Mouse (Mus musculus): ENCODE data around the gene Ubl5.
"Not testable (repeated sequence)": the region's sequence is repeated elsewhere in the genome, so short reads cannot be mapped to it uniquely, and the experiment has no call there.

Ubl5 gene

DNA sequence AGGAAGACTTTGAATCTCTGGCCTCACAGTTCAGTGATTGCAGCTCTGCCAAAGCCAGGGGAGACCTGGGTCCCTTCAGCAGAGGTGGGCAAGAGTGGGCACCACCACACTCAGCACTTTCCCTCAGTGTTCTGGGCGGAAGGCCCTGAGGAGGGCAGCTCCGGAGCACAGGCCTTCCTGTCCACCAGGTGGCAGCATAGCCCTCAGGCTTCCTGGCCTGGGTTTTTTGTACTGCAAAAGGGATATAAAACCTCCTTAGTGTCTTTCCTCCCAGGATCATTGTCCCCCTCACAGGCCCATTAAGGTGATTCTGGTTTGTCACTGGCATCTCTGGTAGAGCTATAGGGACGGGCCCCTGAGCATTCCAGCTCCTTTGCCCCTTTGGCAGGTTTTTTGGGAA lies 19.6 kb downstream of the Ubl5 start:
- peak; percentile 86 for DNase-seq

DNA sequence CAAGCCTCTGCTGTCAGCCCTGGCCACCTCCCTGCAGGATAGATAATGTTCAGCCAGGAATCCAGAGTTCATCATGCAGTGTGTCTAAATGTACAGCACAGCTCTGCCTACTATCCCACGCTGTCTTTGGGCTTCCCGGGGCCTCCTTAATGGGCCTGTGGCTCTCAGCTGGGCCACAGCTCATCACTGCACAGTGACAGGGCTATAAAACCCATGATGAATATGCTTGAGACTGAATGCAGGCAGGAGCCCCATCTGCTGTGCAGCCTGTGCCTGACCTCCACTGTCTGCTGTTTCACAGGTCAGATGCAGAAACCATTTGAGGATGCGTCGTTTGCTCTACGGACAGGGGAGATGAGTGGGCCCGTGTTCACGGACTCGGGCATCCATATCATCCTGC lies 20.2 kb downstream of the Ubl5 start:
- DNase-seq = no peak

DNA sequence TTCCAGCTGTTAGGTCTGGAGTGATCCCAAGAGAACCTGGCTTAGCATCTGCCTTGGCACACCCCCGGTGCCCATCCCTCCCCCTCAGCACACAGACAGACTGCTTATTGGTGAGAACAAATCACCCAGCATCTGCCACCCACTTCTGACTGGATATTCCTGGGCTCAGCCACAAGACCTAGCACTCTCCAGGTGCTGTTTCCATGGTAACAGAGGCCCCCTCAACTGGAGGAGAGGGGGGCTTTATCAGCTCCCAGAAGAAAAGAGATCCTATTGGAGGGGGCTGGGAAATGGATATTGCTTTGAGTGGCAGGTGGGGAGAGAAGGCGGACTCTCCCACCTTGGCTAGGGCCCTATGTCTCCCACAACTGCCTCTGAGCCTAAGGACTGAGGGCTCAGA lies 21.3 kb downstream of the Ubl5 start:
- DNase-seq = no peak

DNA sequence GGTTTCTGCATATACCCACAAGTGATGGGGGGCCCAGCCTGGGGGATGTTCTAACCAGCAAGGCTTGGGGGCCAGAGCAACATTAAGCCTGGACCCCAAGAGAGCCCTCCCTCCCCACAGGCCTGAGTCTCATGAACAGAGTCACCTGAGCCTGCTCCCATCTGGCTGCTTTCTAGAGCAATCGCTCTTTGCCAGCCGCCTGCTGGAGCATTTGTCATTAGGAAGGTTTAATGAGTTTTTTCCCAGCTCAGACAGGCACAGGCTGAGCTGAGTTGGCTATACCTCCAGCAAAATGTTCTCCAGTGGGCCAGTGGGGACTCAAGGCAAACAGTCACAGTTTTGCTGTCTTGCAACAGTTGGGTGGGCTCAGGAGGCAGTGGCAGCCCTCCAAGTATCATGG lies 21.7 kb downstream of the Ubl5 start:
- DNase-seq = no peak

DNA sequence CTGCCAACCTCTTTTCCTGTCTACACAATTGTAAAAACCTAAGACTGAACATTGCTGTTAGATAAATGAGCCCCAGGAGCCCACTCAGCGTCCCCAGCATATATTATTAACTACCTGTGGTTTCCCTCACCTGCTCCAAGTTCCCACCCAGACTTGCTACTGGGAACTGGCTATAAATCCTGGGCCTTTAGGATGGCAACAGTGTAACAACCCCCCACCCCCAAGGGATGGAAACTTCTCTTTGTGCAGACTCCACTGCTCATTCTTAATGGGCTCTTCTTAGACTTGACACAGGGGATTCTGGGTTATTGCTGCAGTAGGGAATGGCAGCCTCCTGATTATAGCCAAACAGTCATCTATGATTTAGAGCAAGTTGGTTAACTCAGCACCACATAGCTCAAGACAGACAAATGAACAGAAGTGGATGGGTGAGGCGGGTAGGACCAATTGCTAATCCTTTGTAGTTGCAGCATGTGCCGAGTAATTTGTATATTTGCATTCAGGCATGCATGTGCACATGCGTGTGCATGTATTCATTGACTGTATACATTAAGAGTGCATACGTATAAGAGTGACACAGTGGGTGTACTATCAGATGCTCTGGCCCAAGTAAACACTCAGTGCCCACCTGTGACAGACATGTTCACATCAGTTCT lies 22.4 kb downstream of the Ubl5 start:
- no peak for DNase-seq

DNA sequence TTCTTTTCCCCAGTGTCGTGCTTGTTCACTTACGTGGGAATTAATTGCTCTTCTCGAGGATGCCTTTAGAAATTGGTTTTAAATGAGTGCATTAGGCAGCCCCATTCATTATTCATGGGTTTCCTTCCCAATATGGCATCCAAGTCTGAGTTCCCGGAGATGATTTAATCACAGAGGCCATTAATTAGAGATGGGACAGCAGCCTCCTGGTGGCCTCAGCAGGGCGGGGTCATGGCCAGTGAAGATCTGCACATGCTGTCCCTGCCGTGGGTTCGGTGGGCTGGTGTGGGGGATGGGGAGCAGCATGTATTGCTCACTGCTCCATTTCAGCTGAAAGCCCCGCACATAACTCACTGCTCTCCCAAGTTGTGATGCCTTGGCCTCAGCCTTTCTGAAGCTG lies 23.2 kb downstream of the Ubl5 start:
- DNase-seq = no peak

DNA sequence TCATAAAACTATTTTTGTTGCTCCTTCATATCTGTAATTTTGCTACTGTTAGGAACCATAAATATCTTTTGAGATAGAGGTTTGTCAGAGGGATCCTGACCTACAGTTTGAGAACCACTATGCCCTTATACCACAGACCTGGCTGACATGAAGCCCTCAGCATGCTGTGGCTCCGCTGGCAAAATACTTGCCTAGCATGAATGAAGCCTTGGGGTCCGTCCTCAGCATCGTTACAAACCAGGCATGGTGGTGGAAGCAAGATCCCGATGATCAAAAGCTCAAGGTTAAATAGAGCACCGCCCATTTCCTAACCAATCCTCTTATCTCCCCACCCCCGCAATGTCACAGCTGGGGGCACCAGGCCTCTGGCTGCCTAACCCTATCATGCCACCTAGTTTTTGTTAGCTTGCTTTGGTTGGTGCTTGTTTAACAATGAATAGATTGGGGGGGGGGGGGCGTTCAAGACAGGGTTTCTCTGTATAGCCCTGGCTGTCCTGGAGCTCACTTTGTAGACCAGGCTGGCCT lies 23.9 kb downstream of the Ubl5 start:
- DNase-seq = no peak

DNA sequence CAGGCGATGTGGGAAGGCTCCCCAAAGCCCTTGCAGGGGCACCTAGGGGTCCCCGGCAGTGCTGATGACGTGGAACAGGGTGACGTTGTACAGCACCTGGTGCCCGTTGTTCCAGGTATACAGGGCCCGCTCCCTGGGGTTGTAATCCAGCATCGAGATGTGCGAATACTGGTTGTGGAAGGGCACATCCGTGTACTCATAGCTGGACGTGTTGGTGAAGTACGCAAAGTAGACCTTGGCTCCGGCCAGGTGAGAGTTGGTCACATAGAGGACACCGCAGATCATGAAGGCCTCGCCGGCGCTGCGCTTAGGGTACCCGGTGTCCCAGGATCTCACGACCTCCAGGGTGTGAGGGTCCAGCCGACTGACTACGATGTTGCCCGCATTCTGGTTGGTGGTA lies 25.4 kb downstream of the Ubl5 start:
- no peak for DNase-seq

DNA sequence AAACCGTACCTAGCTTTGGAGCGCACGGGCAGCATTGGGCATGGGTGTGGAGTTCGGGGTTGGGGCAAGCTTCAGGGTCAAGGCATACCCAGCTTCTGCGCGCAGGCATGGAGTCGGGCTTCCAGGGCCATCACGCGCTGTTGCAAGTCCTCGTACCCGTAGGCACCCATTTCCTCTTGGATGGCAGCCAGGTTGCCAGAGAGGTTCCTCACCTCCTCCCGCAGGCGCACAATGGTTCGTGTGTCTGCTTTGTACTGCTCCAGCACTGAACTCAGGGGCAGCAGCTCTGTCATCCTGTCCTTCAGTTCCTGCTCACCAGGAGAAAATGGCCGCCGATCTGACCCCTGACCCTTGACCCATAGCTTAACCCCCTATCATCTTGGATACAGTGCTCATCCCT lies 29.4 kb downstream of the Ubl5 start:
- no peak for DNase-seq

DNA sequence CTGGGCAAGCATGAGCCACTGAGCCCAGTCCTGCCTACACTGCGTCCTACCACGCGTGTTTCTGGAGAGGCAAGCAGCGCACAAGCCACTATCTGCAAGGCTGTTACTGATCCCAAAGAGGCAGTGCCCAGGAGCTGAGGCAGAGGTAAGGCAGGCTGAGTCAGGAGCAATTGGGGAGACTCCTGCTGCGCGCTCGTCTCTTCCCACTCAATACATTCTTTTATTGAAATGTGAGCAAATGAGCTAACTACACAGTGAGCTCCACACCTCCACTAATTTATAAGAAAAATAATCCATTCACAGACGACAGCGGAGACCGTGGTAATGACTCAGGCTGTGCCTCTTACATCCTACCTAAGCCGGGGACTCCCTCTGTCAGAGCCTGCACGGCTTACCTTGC lies 35.2 kb downstream of the Ubl5 start:
- no peak for DNase-seq

DNA sequence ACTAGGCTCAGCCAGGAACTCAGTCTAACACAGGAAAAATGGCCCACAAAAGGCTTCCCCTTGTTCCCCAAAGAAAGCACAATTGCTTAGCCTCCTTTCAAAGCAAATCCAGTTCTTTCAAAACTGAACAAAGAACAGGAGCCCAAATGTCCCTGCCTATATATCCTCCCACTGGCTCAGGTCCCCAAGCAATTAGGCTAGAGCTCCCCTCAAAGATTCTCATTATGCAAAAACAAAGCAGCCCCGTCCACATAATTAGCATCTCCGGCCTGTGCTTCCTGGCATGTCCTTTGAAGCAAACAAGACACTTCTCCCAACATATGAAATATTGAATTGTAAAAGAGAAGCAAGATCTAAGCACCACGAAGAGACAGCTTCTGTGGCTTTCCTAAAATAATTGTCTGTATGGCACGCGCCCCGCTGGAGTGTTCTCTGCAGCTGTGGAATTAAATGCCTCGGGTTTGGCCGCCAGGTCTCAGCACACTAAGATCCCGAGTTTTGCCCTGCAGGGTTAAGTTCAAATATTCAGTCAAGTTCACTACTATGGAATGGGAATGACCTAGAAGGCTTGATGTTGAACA lies 37.8 kb downstream of the Ubl5 start:
- DNase-seq = no peak

DNA sequence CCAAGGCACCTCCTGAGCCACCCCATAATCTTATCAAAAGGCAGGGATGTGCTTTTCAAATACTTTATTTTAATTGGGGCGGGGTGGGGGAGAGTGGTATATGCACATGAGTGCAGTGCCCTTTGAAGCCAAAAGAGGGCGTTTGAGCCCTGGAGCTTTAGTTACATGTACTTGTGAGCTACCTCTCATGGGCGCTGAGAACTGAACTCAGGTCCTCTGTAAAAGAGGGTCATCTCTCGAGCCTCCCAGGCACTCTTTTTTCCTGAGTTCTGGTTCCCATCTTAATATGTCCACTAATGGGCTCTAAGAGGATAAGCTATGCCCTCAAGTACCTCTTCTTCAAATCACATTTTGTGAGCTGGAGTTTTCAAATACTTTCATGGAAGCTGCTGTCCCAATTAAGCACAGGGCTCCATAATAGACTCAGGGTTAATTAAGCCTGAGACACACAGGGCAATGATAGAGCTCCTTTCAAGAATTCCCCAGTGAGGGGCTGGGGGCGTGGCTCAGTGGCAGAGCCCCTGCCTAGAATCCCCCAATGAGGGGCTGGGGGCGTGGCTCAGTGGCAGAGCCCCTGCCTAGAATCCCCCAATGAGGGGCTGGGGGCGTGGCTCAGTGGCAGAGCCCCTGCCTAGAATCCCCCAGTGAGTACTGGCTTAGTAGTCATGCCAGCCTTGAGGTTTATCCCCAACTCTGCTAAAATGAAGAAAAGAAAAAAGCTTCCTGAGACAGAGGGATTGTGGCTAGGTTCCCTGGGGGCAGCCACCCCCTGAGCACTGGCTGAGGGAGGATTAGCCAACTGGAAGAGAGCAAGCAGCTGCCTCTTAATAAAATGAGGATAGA lies 39.1 kb downstream of the Ubl5 start:
- DNase-seq = no peak

DNA sequence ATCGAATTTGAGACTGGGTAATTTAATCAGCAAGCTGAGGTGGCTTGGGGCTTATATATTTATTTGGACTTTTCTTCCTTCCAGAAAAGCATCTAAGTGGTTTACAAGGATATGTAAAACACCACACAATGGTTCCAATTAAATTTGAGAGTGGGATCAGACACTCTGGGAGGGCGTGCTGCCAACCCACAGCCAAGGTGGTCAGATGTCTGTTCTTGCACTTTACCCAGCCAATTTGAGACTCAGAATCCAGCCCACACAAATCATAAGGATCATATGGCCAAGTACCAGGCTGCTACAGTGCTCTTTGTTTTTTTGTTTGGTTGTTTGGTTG lies 39.7 kb downstream of the Ubl5 start:
- DNase-seq = no peak

DNA sequence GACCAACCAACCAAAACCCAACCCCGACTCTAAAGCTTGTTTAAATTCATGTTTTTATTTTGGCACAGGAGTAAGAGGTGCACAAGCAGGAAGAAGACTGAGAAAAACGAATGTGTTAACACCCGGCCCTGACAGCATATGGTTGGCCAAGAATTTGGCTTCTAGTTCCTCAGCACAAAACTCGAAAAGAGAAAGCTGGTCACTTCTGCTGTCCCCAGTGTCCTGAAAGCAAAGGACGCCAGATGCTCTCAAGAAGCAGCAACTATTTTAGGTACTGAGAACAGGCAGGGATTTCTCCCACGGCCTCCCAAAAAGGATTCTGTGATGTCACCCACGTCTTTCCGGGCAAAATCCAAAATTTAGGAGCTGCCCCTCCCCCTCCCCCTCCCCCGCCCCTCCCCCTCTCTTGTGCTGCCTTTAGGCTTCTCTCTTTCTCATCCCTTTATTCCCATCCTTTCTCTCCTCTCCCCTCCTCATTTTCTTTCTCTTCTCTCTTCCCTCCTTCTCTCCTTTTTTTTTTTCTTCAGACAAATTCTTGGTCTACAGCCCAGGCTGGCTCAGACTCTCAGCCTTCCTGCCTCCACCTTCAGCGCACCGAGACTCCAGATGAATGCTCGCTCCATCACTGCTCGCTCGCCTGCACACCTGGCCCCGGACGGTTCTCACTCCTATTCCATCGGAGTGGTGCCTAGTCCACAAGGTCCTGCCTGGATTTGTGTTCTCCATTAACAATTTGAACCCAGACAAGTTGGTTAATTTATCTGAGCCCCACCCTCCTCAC lies 42.6 kb downstream of the Ubl5 start:
- no peak for DNase-seq

DNA sequence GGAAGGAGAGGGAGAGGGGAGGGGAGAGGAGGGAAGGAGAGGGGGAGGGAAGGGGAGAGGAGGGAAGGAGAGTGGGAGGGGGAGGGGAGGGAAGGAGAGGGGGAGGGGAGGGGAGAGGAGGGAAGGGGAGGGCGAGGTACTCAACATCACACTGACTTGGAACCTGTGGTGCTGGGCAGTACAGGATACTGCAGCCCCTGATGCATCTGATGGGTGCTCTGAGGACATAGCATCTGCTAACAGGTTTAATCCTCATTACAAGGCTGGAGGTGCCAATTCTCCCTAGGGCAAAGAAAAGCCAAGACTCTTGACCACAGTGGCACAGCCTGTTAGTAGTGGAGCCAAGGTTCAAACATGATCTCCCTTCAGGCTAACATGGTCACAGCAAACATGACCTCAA lies 46.7 kb downstream of the Ubl5 start:
- DNase-seq = no peak

DNA sequence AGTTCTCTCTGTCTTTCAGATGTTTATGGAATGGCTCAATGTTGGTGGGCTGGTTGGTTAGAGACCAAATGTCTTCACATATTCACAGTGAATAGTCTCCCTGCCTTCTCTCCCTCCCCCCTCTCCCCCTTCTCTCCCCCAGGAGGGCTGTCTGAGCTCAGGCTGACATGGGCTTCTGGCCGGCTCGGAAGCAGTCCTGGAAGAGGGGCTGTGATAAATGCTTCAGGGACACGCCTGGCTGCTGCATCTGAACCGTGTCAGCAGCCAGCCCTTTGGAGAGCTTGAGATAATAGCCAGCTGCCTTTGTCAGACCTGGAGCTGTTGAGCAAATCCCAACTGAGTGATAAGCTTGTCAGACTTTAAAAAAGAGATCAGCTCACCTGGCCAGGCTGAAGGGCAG lies 47.2 kb downstream of the Ubl5 start:
- no peak for DNase-seq

DNA sequence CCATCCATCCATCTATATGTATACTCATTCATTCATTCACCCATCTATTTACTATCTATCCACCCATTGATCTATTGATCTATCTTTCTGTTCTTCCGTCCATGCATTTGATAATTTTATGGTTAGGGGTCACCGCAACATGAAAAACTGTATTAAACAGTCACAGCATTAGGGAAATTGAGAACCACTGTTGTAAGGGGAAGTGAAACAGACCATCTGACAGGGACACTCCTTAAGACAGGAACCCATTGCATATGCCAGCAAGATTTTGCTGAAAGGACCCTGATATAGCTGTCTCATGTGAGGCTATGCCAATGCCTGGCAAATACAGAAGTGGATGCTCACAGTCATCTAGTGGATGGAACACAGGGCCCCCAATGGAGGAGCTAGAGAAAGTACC lies 47.8 kb downstream of the Ubl5 start:
- DNase-seq = not testable (repeated sequence)

DNA sequence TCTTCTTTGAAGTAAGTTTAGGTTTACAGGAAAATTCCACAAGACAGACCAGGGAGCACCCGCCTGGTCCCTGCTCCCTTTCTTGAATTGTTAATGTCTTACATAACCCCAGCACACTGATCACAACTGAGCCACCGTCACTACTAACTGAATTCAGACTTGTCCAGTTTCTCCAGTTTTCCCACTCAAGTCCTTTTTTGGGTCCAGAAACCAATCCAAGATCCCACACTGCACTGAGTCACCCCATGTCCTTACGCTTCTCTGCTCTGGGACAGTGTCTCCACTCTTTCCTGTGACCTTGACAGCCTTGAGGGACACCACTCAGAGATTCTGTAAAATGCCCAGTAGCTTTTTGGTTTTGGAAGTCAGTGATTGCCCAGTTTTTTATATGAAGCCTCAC lies 50.2 kb downstream of the Ubl5 start:
- DNase-seq = no peak

DNA sequence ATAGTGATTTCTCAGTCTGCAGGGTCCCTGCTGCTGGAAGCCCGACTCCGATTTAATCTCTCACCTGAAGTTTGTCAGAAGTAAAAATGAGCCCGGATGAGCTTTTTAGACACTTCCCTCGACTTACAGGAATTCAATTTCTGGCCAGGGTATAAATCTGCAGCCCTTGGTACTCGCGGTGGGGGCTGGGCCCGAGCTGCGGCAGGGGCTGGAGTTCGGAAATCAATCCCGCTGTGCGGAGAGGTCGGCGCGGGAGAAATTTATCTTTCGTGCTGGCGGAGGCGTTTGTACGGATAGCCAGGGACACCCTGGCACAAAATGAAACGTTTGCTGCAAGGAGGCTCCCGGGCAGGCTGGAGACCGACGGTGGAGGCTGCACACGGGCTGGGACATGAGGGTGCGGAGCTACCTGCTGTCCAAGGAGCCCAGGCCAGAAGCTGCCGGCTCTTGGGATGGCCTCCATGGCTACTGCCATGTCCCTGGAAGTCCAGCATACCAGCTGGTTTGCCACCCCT lies 52.1 kb downstream of the Ubl5 start:
- DNase-seq = no peak

DNA sequence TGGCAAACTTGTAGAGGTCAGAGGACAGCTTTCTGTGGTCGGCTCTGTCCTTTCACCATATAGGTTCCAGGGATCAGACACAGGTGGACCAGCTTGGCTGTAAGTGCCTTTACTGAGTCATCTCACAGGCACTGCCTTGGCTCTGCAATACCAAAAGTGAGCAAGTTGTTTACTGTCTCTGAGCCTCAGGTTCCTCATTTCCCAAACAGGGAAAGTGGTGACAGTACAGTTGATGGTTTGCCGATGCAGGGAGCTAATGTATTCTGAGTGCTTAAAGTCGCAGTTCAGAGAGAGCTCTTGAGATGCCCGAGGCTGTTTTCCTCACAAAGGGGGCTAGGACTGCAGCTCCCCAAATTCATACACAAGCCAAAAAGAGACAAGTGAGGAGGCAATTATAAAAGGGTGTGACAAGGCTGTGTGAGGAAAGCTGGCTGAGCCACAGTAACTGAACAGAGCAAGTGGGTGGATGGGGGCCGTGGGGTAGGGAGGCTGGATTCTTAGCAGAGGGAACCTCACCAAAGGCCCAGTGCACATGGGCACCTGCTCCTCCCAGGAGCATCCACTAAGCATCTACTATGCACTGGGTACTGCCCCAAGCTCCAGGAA lies 53.5 kb downstream of the Ubl5 start:
- DNase-seq = no peak

Data from right cerebral cortex, postnatal 4 days (tissue).